Mouse (Mus musculus) CD4-positive, CD25-positive, alpha-beta regulatory T cell, adult 2 months (primary cell): ENCODE results near the gene Tmem256.

ENCODE experiments used
- DNase-seq: peaks from one replicate; pipeline ENCODE4 v3.0.0-alpha.2; 2012; ENCODE audit warnings: low read depth, low spot score

Tmem256 gene

DNA sequence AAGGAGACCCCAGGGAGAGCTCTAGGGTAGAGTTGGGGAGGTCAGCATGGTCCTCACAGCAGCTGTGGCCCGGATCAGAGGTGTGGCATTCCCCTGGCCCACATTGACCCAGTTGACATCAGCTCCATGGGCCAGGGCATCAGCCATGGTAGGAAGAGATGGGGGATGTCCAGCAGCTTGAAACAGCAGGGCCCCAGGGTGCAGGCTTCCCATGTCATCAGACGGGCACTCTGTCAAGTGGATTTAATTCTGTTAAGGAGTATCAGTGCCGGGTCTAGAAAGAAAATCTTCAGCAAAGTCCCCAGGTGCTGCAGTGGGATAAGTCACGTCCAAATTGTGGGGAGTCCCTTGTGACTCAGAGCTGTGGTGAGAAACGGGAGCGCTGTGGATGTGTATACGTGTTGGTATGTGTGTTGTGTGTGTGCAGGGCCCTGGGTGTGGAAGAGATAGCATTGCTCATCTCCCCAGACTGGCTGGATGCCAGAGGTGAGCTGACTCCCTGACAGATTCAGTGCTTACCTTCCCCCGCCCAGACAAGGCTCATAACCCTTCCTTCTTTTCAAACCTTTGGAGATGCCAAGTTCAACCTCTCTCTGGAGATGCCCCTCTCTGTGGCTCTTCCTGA is 45.3 kb downstream of the Tmem256 start:
- DNase-seq, result no peak

DNA sequence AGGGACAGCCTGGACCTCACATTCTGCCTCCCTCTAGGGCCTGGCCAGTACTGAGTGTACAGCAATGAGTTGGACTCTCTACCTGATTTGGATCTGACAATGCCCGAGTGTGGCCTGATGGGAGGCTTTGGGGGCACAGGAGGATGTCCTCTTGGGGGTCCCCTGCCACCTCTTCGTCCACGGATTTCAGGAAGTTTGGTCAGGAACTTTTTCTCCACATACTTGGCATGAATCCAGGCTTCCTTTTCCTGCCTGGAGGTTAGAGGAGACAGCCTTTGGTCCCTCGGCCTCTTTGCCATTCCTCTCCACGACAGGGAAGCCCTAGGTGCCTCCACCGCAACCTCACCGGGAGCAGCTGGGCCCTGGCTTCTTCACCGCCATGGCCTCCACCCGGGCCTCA is 45.9 kb downstream of the Tmem256 start:
- DNase-seq, result no peak

DNA sequence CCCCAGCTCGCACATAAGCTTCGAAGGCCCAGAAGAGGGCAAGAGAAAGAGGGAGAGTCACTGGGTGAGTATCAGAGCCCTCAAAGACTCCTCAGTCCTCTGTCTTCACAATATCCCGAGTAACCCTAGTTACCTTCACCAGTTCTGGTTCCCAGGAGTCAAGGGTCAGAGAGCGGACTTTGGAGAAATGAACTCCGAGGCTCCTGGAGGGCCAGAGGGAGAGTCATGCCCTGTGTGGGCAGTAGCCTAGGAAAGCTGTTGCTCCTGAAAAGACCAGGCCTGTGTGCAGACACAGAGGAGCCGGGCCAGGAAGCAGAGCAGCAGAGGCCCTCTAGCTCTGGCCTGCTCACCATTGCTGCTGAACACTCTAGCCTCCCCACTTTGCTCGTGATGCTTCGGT is 46.3 kb downstream of the Tmem256 start:
- DNase-seq, result no peak

DNA sequence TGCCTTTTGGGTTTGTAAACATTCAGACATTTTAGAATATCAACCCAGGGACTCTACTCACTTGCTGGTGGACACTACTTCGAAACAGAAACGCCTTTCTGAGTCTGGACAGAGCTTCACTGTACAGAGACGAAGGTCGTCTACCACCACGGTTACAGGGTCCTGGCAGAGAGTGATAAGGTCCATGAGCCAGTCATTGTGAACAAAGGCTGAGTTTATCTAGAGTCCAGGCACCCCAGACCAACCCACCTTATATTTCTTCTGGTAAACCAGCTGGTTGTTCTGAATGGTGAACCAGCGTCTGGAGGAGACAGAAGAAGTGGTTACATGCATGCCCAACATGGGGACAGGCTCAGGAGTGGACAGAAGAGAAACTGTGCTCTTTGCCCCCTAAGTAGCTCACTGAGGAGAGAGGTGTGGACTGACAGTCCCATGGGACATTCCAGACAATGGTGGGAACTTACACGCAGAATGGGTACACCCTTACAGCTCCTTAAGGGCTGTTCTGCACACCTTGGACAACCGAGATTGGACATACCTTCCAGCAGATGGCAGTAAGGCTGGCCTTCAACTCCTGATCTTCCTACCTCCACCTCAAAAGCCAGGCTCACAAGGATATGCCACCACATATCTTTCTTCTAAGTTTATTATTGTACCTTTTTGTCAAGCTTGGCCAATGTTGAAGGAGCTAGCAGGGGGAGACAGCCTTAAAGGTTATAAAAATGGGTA is 48.8 kb downstream of the Tmem256 start:
- DNase-seq, result no peak
